ENCODE assay signal across 22 mouse cellular contexts in the genomic region with DNA sequence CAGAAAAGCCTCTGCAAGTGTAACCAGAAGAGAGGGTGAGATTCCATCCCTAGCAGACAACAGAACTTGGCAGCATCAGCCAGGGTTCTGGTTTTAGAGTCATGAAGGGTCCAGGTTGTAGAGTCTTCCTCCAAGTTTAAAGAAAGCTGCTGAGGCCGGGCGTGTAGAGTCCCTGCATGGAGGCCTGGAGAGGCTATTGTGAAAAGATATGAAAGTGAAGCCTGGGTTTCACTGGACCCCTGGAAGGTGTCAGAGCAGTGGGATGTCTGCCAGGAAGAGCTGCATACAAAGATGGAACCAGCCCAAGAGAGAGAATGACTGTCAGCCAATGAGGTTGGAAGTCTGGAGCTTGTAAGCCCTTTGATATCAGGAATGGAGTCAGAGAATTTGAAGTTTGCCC.
"Had no signal": no experiment of that assay in that cellular context is flagged by ENCODE, and none has a peak within 500 bp of the region (broad histone marks: within the 10 kb centered on the region; RNA-seq: fewer than 3 reads in every experiment).

No protein-coding gene starts in this region.

- ATAC-seq: intestine, postnatal 0 days; liver, postnatal 0 days had no signal

- H3K9me3 ChIP-seq: limb, embryonic 15.5 days; midbrain, embryonic 10.5 days; neural tube, embryonic 12.5 days; neural tube, embryonic 15.5 days had no signal

- H3K4me3 ChIP-seq: layer of hippocampus, adult 2 months; limb, embryonic 15.5 days; megakaryocyte, embryonic 14.5 days; midbrain, embryonic 10.5 days; neural tube, embryonic 12.5 days; neural tube, embryonic 15.5 days had no signal

- H3K4me2 ChIP-seq: limb, embryonic 15.5 days; liver, embryonic 11.5 days; neural tube, embryonic 12.5 days; neural tube, embryonic 15.5 days had no signal

- H3K4me1 ChIP-seq: limb, embryonic 15.5 days; megakaryocyte, embryonic 14.5 days; midbrain, embryonic 10.5 days; neural tube, embryonic 12.5 days; neural tube, embryonic 15.5 days had no signal

- DNase-seq: kidney, adult 2 months; kidney, postnatal 25 days; layer of hippocampus, adult 9-11 months; liver, postnatal 0 days; midbrain, embryonic 14.5 days; right cerebral cortex, adult 18-20 months; right cerebral cortex, postnatal 14 days; right cerebral cortex, postnatal 4 days; thymus, adult 2 months; thymus, postnatal 14 days; thymus, postnatal 4 days had no signal

- H3K27me3 ChIP-seq: limb, embryonic 15.5 days; megakaryocyte, embryonic 14.5 days; neural tube, embryonic 12.5 days; neural tube, embryonic 15.5 days had no signal

- H3K9ac ChIP-seq: limb, embryonic 15.5 days; liver, embryonic 14.5 days; liver, postnatal 0 days; neural tube, embryonic 12.5 days; neural tube, embryonic 15.5 days had no signal

- H3K36me3 ChIP-seq: limb, embryonic 15.5 days; midbrain, embryonic 10.5 days; neural tube, embryonic 12.5 days; neural tube, embryonic 15.5 days had no signal

- H3K27ac ChIP-seq: kidney, postnatal 0 days; layer of hippocampus, adult 2 months; limb, embryonic 15.5 days; liver, embryonic 14.5 days; midbrain, embryonic 10.5 days; neural tube, embryonic 12.5 days; neural tube, embryonic 15.5 days; stomach, postnatal 0 days had no signal
